Mouse (Mus musculus) E14TG2a.4 (cell line): ENCODE data around the gene Slc7a1.

Experiments used
- CTCF ChIP-seq: conservative IDR thresholded peaks from 2 replicates; pipeline ENCODE4 v1.5.1; 2014; ENCODE audit warnings: low read length
- NANOG ChIP-seq: IDR thresholded peaks from 2 replicates; pipeline ENCODE4 v1.6.1; 2014; ENCODE audit warnings: borderline replicate concordance, low read length, mixed read lengths

DNA sequence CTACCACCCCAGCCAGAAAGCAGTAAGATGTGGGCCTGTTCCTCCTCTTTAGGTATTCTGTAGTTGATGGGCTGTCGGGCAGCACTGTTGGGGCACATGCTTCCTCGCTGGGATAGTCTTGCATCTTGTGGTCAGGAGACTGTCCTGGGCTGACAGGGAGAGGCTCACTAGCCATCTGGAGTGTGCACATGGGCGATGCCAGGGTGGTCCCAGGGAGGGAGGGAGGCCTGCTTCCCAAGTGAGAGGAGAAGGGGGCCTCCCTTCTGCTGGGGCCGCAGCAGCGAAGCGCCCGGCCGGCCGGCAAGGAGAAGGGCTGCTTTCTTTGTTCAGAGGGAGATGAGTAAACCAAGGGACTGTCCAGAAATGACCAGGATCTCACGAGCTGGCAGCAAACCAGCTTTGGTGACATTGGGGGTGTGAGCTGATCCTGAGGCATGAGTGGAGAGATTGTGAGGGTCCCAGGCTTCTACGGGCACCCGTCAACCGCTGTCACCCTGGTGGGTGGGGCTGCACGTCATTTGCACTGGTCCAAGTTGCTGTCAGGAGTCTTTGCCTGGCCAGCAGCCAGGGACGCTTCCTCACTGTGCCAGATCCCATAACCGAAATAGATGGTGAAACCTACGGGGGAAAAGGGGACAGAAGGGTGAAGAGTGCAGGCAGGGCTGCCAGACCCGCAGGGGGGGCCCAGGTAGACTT, 67.6 kb downstream of the Slc7a1 start:
- no peak for TF ChIP-seq CTCF
- TF ChIP-seq NANOG = no peak
